Mouse (Mus musculus): ENCODE measurements around the gene Tmem98. TPM values are rescaled to one million over a fixed set of nuclear protein-coding genes. Genes with fewer than 3 reads are reported as not detected.

Tmem98 gene
- polyA plus RNA-seq, 1 experiment from 2014 or later = 132 TPM

GRCm38 (mm10) chr11:80835395-80835794, 25.4 kb downstream of the Tmem98 start:
- H3K4me3 ChIP-seq = no peak overlapping the region
- ATAC-seq (ENCODE audit: borderline replicate concordance, extremely low read depth, low FRiP score, low TSS enrichment) = no peak
- no peak overlapping the region for H3K9ac ChIP-seq
- 65% methylated on average over 2 of the region's 2 CpGs for WGBS
- H3K27me3 ChIP-seq = 0 out of 2 replicates have a peak, but pooled peaks cover 5% of the 10 kb centered on the region
- H3K27ac ChIP-seq = no peak overlapping the region
- H3K9me3 ChIP-seq = no peaks in the 10 kb centered on the region
- no peaks in the 10 kb centered on the region for H3K4me1 ChIP-seq
- H3K4me2 ChIP-seq = no peak overlapping the region
- no peaks in the 10 kb centered on the region for H3K36me3 ChIP-seq

DNA sequence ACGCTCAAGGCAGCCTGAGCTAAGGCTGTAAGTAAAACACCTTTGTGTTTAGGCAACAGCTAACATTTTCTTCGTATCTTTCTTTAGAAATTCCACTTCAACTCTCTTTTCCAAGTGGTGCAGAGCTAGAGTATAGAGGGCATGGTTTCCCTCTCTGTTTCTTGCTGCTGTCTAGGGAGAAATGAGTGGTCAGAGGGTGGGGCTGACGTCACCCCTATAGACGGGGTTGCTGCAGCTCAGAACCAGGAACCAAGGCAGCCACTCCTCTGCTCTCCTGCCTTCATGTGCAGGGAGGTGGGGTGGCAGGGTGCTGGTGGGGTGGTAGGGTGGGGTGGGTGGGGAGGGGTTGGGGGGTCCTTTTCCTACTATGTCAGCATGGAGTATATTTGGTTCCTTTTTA, 25.9 kb downstream of the Tmem98 start:
- Histone ChIP-seq H3K9ac (no peak overlapping the region), H3K4me3 (no peak overlapping the region), H3K27ac (no peak overlapping the region), H3K9me3 (no peaks in the 10 kb centered on the region), H3K4me2 (no peak overlapping the region), H3K36me3 (no peaks in the 10 kb centered on the region), H3K4me1 (no peaks in the 10 kb centered on the region), H3K27me3 (0 out of 2 replicates have a peak, but pooled peaks cover 5% of the 10 kb centered on the region)
- WGBS = 57% methylated on average over 4 of the region's 4 CpGs
- ATAC-seq (ENCODE audit: borderline replicate concordance, extremely low read depth, low FRiP score, low TSS enrichment) = no peak

- Histone ChIP-seq H3K4me2 (no peak overlapping the region), H3K27ac (no peak overlapping the region), H3K4me3 (no peak overlapping the region), H3K27me3 (0 out of 2 replicates have a peak, but pooled peaks cover 9% of the 10 kb centered on the region), H3K9me3 (no peaks in the 10 kb centered on the region), H3K9ac (no peak overlapping the region), H3K36me3 (no peaks in the 10 kb centered on the region), H3K4me1 (no peaks in the 10 kb centered on the region)
- ATAC-seq (ENCODE audit: borderline replicate concordance, extremely low read depth, low FRiP score, low TSS enrichment) = no peak
- WGBS = 75% methylated on average over 1 of the region's 1 CpGs
Measured at GRCm38 (mm10) chr11:80838724-80839123, 28.7 kb downstream of the Tmem98 start.

DNA sequence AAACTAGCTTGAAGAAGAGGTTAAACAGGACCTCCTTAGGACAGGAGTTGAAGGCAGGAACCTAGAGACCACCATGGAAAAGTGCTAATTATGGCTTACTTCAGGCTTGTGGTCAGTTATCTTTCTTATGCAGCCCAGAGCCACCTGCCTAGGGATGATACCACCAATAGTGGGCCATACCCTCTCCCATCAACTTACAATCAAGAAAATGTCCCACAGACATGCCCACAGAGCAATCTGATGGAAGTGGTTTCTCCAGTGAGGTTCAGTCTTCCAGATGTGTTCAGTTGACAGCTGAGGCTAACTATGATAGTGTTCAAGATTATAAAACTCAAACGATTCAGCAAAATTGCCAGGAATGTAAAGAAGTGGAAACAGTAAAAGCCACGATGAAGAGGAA, 33.5 kb downstream of the Tmem98 start:
- WGBS = 64% methylated on average over 2 of the region's 2 CpGs
- Histone ChIP-seq H3K4me2 (no peak overlapping the region), H3K27ac (no peak overlapping the region), H3K27me3 (0 out of 2 replicates have a peak, but pooled peaks cover 4% of the 10 kb centered on the region), H3K36me3 (no peaks in the 10 kb centered on the region), H3K9me3 (no peaks in the 10 kb centered on the region), H3K4me3 (no peak overlapping the region), H3K9ac (no peak overlapping the region), H3K4me1 (no peaks in the 10 kb centered on the region)
- no peak for ATAC-seq (ENCODE audit: borderline replicate concordance, extremely low read depth, low FRiP score, low TSS enrichment)

DNA sequence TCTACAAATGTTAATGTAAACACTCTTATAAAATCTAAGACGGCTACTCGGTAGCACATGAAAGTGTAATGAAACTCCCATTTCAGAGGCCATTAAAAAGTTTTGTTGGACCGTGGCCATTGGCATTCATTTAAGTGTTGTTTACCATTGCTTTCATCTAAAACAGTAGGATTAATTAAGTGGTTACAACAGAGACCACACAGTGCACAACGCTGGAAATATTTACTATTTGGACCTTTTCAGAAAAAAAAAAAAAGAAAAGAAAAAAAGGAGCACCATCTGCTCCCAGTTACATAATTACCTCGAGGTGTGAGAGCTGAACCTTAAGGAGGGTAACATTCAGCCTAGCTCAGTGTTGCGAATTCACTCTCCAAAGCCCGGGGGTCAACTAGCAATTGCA, 35.5 kb downstream of the Tmem98 start:
- WGBS = 24% methylated on average over 7 of the region's 7 CpGs
- Histone ChIP-seq H3K4me3 (no peak overlapping the region), H3K36me3 (no peaks in the 10 kb centered on the region), H3K27ac (peak overlapping the region; percentile 16; the same call in 1 of the 2 replicates), H3K4me2 (no peak overlapping the region), H3K4me1 (no peaks in the 10 kb centered on the region), H3K27me3 (0 out of 2 replicates have a peak, but pooled peaks cover 4% of the 10 kb centered on the region), H3K9ac (no peak overlapping the region), H3K9me3 (no peaks in the 10 kb centered on the region)
- peak; percentile 78 for ATAC-seq (ENCODE audit: borderline replicate concordance, extremely low read depth, low FRiP score, low TSS enrichment)

DNA sequence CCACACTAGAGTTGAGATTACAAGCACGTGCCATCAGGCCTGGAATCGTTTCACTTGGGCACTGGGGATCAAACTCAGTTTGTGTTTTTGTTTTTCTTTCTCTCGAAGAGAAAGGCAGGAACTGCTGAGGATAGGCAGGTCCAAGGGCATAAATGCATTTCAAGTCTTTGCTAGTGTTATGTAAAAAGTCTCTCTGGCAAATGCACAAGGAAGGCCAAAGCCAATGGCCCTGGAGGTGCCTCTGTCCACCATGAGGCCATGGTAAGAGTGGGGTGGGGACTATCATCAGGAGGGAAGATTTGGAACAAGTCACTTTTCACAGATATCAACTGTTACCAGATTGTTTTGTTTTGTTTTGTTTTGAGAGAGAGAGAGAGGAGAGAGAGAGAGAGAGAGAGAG, 36.1 kb downstream of the Tmem98 start:
- no peaks in the 10 kb centered on the region for H3K4me1 ChIP-seq
- H3K36me3 ChIP-seq = no peaks in the 10 kb centered on the region
- no peak overlapping the region for H3K9ac ChIP-seq
- 14% methylated on average over 3 of the region's 3 CpGs for WGBS
- 0 out of 2 replicates have a peak overlapping the region, but pooled peaks have one; percentile 16 for H3K27ac ChIP-seq
- 0 out of 2 replicates have a peak, but pooled peaks cover 4% of the 10 kb centered on the region for H3K27me3 ChIP-seq
- no peak overlapping the region for H3K4me2 ChIP-seq
- H3K9me3 ChIP-seq = no peaks in the 10 kb centered on the region
- no peak overlapping the region for H3K4me3 ChIP-seq
- peak; percentile 45; the same call in 1 of the 2 replicates for ATAC-seq (ENCODE audit: borderline replicate concordance, extremely low read depth, low FRiP score, low TSS enrichment)

DNA sequence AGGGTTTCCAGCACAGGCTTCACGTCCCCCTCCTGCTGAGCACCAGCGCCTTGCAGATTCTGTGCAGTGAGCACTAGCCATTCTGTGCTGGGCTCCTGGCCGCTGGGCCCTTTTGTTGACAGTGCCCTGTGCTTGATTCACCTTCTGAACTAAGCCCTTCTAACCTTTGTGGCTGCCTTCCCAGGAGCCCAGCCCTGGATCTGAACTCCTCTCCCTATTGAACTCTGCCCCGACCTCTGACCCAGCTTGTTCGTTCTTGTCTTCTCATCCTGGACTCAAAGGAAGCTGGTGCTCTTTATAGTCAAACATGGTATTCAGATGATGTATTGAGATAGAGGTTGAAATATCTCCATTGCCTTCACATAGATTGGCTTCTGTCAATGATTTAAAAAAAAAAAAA, 38.2 kb downstream of the Tmem98 start:
- Histone ChIP-seq H3K36me3 (no peaks in the 10 kb centered on the region), H3K27me3 (no peaks in the 10 kb centered on the region), H3K9me3 (no peaks in the 10 kb centered on the region), H3K4me3 (no peak overlapping the region), H3K4me1 (peaks cover 12% of the 10 kb centered on the region), H3K9ac (no peak overlapping the region), H3K4me2 (no peak overlapping the region), H3K27ac (no peak overlapping the region)
- ATAC-seq (ENCODE audit: borderline replicate concordance, extremely low read depth, low FRiP score, low TSS enrichment) = no peak
- 59% methylated on average over 5 of the region's 5 CpGs for WGBS

- Histone ChIP-seq H3K4me3 (no peak overlapping the region), H3K27me3 (no peaks in the 10 kb centered on the region), H3K9ac (no peak overlapping the region), H3K27ac (no peak overlapping the region), H3K4me2 (no peak overlapping the region), H3K9me3 (no peaks in the 10 kb centered on the region), H3K36me3 (no peaks in the 10 kb centered on the region), H3K4me1 (peaks cover 14% of the 10 kb centered on the region)
- 44% methylated on average over 5 of the region's 5 CpGs for WGBS
- no peak for ATAC-seq (ENCODE audit: borderline replicate concordance, extremely low read depth, low FRiP score, low TSS enrichment)
Measured at GRCm38 (mm10) chr11:80851859-80852258, 41.9 kb downstream of the Tmem98 start.

GRCm38 (mm10) chr11:80853014-80853413, 43.0 kb downstream of the Tmem98 start:
- H3K9me3 ChIP-seq = no peaks in the 10 kb centered on the region
- H3K4me2 ChIP-seq = no peak overlapping the region
- H3K4me1 ChIP-seq = peaks cover 14% of the 10 kb centered on the region
- H3K9ac ChIP-seq = no peak overlapping the region
- no peaks in the 10 kb centered on the region for H3K27me3 ChIP-seq
- no peak overlapping the region for H3K4me3 ChIP-seq
- H3K27ac ChIP-seq = no peak overlapping the region
- ATAC-seq (ENCODE audit: borderline replicate concordance, extremely low read depth, low FRiP score, low TSS enrichment) = peak; percentile 52; the same call in 1 of the 2 replicates
- no peaks in the 10 kb centered on the region for H3K36me3 ChIP-seq
- WGBS = 15% methylated on average over 3 of the region's 3 CpGs

GRCm38 (mm10) chr11:80854430-80854829, 44.5 kb downstream of the Tmem98 start:
- Histone ChIP-seq H3K4me1 (peaks cover 14% of the 10 kb centered on the region), H3K4me2 (no peak overlapping the region), H3K27me3 (no peaks in the 10 kb centered on the region), H3K27ac (no peak overlapping the region), H3K9ac (no peak overlapping the region), H3K4me3 (no peak overlapping the region), H3K9me3 (no peaks in the 10 kb centered on the region), H3K36me3 (no peaks in the 10 kb centered on the region)
- ATAC-seq (ENCODE audit: borderline replicate concordance, extremely low read depth, low FRiP score, low TSS enrichment) = no peak
- 80% methylated on average over 11 of the region's 11 CpGs for WGBS

- H3K9ac ChIP-seq = no peak overlapping the region
- ATAC-seq (ENCODE audit: borderline replicate concordance, extremely low read depth, low FRiP score, low TSS enrichment) = no peak
- H3K9me3 ChIP-seq = no peaks in the 10 kb centered on the region
- WGBS = 43% methylated on average over 7 of the region's 7 CpGs
- H3K4me3 ChIP-seq = no peak overlapping the region
- H3K36me3 ChIP-seq = no peaks in the 10 kb centered on the region
- H3K4me1 ChIP-seq = peaks cover 14% of the 10 kb centered on the region
- no peak overlapping the region for H3K27ac ChIP-seq
- 0 out of 2 replicates have a peak, but pooled peaks cover under 1% of the 10 kb centered on the region for H3K27me3 ChIP-seq
- no peak overlapping the region for H3K4me2 ChIP-seq
Measured at GRCm38 (mm10) chr11:80854908-80855307, 44.9 kb downstream of the Tmem98 start.

DNA sequence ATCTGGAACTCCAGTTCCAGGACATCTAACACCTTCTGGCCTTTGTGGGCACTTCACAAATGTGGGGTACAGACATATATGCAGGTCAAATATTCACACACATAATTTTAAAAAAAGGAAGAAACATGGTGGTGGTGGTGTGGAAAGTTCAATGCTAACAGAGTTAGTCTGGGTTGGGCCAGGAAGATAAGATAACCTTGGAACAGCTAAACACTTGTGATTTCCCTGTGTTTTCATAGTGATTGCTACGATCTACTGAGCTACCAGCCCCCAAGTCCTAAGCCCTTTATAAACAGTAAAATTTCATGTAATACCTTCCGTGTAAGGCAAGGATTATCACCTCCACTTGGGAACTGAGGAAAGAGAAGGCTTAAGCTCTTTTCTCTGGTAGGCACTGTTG, 46.9 kb downstream of the Tmem98 start:
- H3K9ac ChIP-seq = no peak overlapping the region
- no peaks in the 10 kb centered on the region for H3K9me3 ChIP-seq
- no peaks in the 10 kb centered on the region for H3K36me3 ChIP-seq
- no peak overlapping the region for H3K4me2 ChIP-seq
- H3K4me3 ChIP-seq = no peak overlapping the region
- H3K27me3 ChIP-seq = 0 out of 2 replicates have a peak, but pooled peaks cover 3% of the 10 kb centered on the region
- H3K27ac ChIP-seq = no peak overlapping the region
- WGBS = 50% methylated on average over 2 of the region's 2 CpGs
- peaks cover 14% of the 10 kb centered on the region for H3K4me1 ChIP-seq
- ATAC-seq (ENCODE audit: borderline replicate concordance, extremely low read depth, low FRiP score, low TSS enrichment) = no peak

- H3K9me3 ChIP-seq = no peaks in the 10 kb centered on the region
- no peaks in the 10 kb centered on the region for H3K36me3 ChIP-seq
- no peak within 1 kb of the TSS for H3K9ac ChIP-seq
- ATAC-seq (ENCODE audit: borderline replicate concordance, extremely low read depth, low FRiP score, low TSS enrichment) = no peak
- no peak within 1 kb of the TSS for H3K4me2 ChIP-seq
- no peak within 1 kb of the TSS for H3K27ac ChIP-seq
- H3K4me3 ChIP-seq = no peak within 1 kb of the TSS
- peaks cover 3% of the 10 kb centered on the region; the same call in 1 of the 2 replicates for H3K4me1 ChIP-seq
- 56% methylated on average over 10 of the region's 10 CpGs for WGBS
- H3K27me3 ChIP-seq = 0 out of 2 replicates have a peak, but pooled peaks cover 3% of the 10 kb centered on the region
Measured at GRCm38 (mm10) chr11:80858065-80858464, 48.1 kb downstream of the Tmem98 start, which contains the start of gene Spaca3. TSS of gene Spaca3 (plus strand) at chr11:80858365.

Data from lung, embryonic 15.5 days (tissue).